Mouse (Mus musculus): ENCODE data around the gene St6galnac4. TPM values are rescaled to one million over a fixed set of nuclear protein-coding genes. Genes with fewer than 3 reads are reported as not detected.

Gene St6galnac4
- total and polyA plus RNA-seq, 2 experiments from 2014 or later = 47.5 to 75.7 TPM

DNA sequence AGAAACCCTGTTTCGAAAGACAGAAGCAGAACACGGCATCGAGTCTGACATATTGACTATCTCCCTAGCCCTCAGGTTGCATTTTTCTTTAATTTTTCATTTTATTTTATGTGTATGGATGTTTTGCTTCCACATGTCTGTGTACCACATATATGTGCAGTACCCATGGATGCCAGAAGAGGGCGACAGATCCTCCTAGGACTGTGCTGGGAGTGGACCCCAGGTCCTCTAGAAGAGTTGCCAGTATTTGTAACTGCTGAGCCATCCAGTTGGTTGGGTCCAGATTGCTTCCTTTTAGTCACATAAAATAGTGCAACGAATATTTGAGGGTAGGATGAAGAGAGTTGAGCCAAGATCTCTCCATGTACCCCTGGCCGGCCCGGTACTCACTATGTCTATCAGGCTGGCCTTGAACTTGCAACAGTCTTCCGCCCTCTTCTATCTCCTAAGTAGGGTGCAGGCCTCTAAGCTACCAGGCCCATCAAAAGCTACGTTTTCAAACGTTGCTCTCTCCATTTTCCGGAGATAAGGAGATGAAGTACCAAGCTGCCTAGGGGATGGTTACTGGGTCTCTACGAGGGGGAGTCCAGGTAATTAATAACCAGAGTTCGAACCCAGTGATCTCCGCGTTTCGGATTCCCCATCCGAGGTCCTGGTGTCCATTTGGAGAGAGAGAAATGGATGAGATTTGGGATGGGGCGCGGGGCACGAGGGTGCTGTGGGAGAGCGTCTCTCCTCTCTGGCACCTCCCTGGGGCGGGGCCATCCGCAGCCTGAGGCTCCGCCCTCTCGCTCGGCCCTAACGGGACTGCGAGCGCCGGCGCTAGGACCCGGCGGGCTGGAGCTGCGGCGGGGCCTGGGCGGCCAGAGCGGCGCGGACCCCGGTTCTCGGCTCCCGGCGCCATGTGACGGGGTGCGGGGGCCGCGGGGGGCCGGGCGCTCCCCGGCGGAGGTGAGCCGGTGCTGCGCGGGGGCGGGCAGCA, 19.6 kb downstream of the St6galnac4 start:
- no peaks in the 10 kb centered on the region for H3K9me3 ChIP-seq (ENCODE audit: low read length)
- WGBS = 13% methylated on average over 45 of the region's 55 CpGs
- peak; percentile 78 for TF ChIP-seq CTCF (IDR thresholded peaks at IDR 0.05; ENCODE audit: low read depth)
- H3K36me3 ChIP-seq (ENCODE audit: insufficient read depth, low read length) = no peaks in the 10 kb centered on the region
- DNase-seq (ENCODE audit: low spot score) = peak; percentile 91
- no peak overlapping the region for H3K27ac ChIP-seq
- peak overlapping the region; percentile 66 for H3K9ac ChIP-seq (replicated peaks; ENCODE audit: low read length)
- peak overlapping the region; percentile 61 for H3K4me3 ChIP-seq (ENCODE audit: low read length)
- peak; percentile 84 for ATAC-seq
- H3K4me1 ChIP-seq (ENCODE audit: insufficient read depth, low read length) = peaks cover 5% of the 10 kb centered on the region; the same call in 1 of the 2 replicates
- H3K4me2 ChIP-seq (ENCODE audit: low read depth, low read length) = peak overlapping the region; percentile 64
- no peaks in the 10 kb centered on the region for H3K27me3 ChIP-seq (ENCODE audit: insufficient read depth, low read length)

- peaks cover 5% of the 10 kb centered on the region; the same call in 1 of the 2 replicates for H3K4me1 ChIP-seq (ENCODE audit: insufficient read depth, low read length)
- peak; percentile 58 for DNase-seq (ENCODE audit: low spot score)
- peak; percentile 25 for ATAC-seq
- TF ChIP-seq CTCF (IDR thresholded peaks at IDR 0.05; ENCODE audit: low read depth) = no peak
- H3K9ac ChIP-seq (replicated peaks; ENCODE audit: low read length) = peak overlapping the region; percentile 66
- H3K36me3 ChIP-seq (ENCODE audit: insufficient read depth, low read length) = peaks cover 3% of the 10 kb centered on the region; the same call in 1 of the 2 replicates
- peak overlapping the region; percentile 61 for H3K4me3 ChIP-seq (ENCODE audit: low read length)
- no peaks in the 10 kb centered on the region for H3K27me3 ChIP-seq (ENCODE audit: insufficient read depth, low read length)
- peak overlapping the region; percentile 64 for H3K4me2 ChIP-seq (ENCODE audit: low read depth, low read length)
- H3K27ac ChIP-seq = no peak overlapping the region
- no peaks in the 10 kb centered on the region for H3K9me3 ChIP-seq (ENCODE audit: low read length)
- WGBS = 6% methylated on average over 34 of the region's 34 CpGs
Observed at GRCm38 (mm10) chr2:32607262-32607947, 20.5 kb downstream of the St6galnac4 start.

GRCm38 (mm10) chr2:32608141-32608777, 21.4 kb downstream of the St6galnac4 start:
- no peaks in the 10 kb centered on the region for H3K27me3 ChIP-seq (ENCODE audit: insufficient read depth, low read length)
- DNase-seq (ENCODE audit: low spot score) (peak; percentile 59), ATAC-seq (peak; percentile 62)
- no peak overlapping the region for H3K9ac ChIP-seq (replicated peaks; ENCODE audit: low read length)
- 13% methylated on average over 25 of the region's 25 CpGs for WGBS
- no peaks in the 10 kb centered on the region for H3K9me3 ChIP-seq (ENCODE audit: low read length)
- peak overlapping the region; percentile 61 for H3K4me3 ChIP-seq (ENCODE audit: low read length)
- no peak overlapping the region for H3K27ac ChIP-seq
- H3K4me2 ChIP-seq (ENCODE audit: low read depth, low read length) = peak overlapping the region; percentile 64
- peak; percentile 26 for TF ChIP-seq CTCF (IDR thresholded peaks at IDR 0.05; ENCODE audit: low read depth)
- H3K36me3 ChIP-seq (ENCODE audit: insufficient read depth, low read length) = peaks cover 3% of the 10 kb centered on the region; the same call in 1 of the 2 replicates
- H3K4me1 ChIP-seq (ENCODE audit: insufficient read depth, low read length) = 0 out of 2 replicates have a peak, but pooled peaks cover 5% of the 10 kb centered on the region

- H3K9ac ChIP-seq (replicated peaks; ENCODE audit: low read length) = no peak overlapping the region
- 47% methylated on average over 18 of the region's 18 CpGs for WGBS
Observed at GRCm38 (mm10) chr2:32608778-32609435, 22.0 kb downstream of the St6galnac4 start.

DNA sequence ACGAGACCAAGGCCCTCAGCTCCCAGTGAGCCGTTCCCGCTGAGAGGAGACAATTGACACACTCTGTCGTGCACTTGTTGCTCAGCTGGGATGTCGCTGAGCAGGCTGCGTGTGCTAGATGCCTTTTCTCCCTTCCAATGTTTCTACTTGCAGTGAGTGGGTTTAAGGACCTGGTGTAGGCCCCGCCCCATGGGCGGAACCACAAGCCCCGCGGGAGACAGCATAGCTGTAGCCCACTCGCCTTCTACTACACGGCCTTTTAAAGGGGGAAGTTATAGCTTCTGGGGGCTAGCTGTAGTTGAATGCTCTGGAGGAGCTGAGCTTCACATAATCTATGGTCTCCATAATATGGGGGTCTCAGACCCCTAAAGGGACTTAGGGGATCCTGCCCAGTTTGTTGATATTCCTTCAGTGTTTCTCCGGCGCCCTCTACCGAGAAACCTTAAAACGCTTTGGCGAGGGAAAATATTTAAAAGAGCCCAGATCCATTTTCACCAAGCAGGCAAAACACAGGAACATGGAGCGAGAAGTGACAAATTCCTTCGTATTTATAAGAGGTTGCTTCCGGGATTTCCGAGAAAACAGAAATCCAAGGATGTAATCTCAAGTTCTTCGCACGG, 23.8 kb downstream of the St6galnac4 start:
- H3K4me3 ChIP-seq (ENCODE audit: low read length) = peak overlapping the region; percentile 27
- ATAC-seq (no peak), DNase-seq (ENCODE audit: low spot score) (peak; percentile 57)
- H3K27ac ChIP-seq = no peak overlapping the region
- no peaks in the 10 kb centered on the region for H3K27me3 ChIP-seq (ENCODE audit: insufficient read depth, low read length)
- H3K4me2 ChIP-seq (ENCODE audit: low read depth, low read length) = peak overlapping the region; percentile 54
- 0 out of 2 replicates have a peak, but pooled peaks cover 5% of the 10 kb centered on the region for H3K4me1 ChIP-seq (ENCODE audit: insufficient read depth, low read length)
- H3K9ac ChIP-seq (replicated peaks; ENCODE audit: low read length) = peak overlapping the region; percentile 43
- peaks cover 10% of the 10 kb centered on the region; the same call in 1 of the 2 replicates for H3K36me3 ChIP-seq (ENCODE audit: insufficient read depth, low read length)
- H3K9me3 ChIP-seq (ENCODE audit: low read length) = no peaks in the 10 kb centered on the region
- 17% methylated on average over 23 of the region's 23 CpGs for WGBS
- TF ChIP-seq CTCF (IDR thresholded peaks at IDR 0.05; ENCODE audit: low read depth) = peak; percentile 54

More at GRCm38 (mm10) chr2:32608778-32609435, 22.0 kb downstream of the St6galnac4 start:
- peak overlapping the region; percentile 61 for H3K4me3 ChIP-seq (ENCODE audit: low read length)
- peaks cover 3% of the 10 kb centered on the region; the same call in 1 of the 2 replicates for H3K36me3 ChIP-seq (ENCODE audit: insufficient read depth, low read length)
- H3K4me1 ChIP-seq (ENCODE audit: insufficient read depth, low read length) = 0 out of 2 replicates have a peak, but pooled peaks cover 5% of the 10 kb centered on the region
- H3K4me2 ChIP-seq (ENCODE audit: low read depth, low read length) = peak overlapping the region; percentile 64
- TF ChIP-seq CTCF (IDR thresholded peaks at IDR 0.05; ENCODE audit: low read depth) = no peak
- ATAC-seq (no peak), DNase-seq (ENCODE audit: low spot score) (no peak)
- H3K9me3 ChIP-seq (ENCODE audit: low read length) = no peaks in the 10 kb centered on the region
- H3K27me3 ChIP-seq (ENCODE audit: insufficient read depth, low read length) = no peaks in the 10 kb centered on the region
- no peak overlapping the region for H3K27ac ChIP-seq

All from hindbrain, postnatal 0 days (tissue).